Mouse (Mus musculus): Measurements from ENCODE around the gene St5. TPM values are rescaled to one million over a fixed set of nuclear protein-coding genes. Genes with fewer than 3 reads are reported as not detected.

St5 gene
- polyA plus RNA-seq, 1 experiment from 2014 or later, result 46.3 TPM

GRCm38 (mm10) chr7:109574166-109574565 lies 129.2 kb downstream of the St5 start:
- Histone ChIP-seq H3K9me3 (no peaks in the 10 kb centered on the region), H3K4me3 (no peak overlapping the region), H3K36me3 (no peaks in the 10 kb centered on the region; the same call in 1 of the 2 replicates), H3K27me3 (no peaks in the 10 kb centered on the region), H3K27ac (no peak overlapping the region), H3K4me2 (no peak overlapping the region), H3K9ac (no peak overlapping the region), H3K4me1 (peaks cover 19% of the 10 kb centered on the region)
- no peak for ATAC-seq (ENCODE audit: insufficient number of reproducible peaks, low FRiP score, low TSS enrichment, low read depth)
- 82% methylated on average over 7 of the region's 7 CpGs for WGBS

GRCm38 (mm10) chr7:109568391-109568892 lies 135.0 kb downstream of the St5 start:
- Histone ChIP-seq H3K4me3 (no peak overlapping the region), H3K9me3 (no peaks in the 10 kb centered on the region), H3K36me3 (0 out of 2 replicates have a peak, but pooled peaks cover 7% of the 10 kb centered on the region), H3K4me2 (no peak overlapping the region), H3K4me1 (0 out of 2 replicates have a peak, but pooled peaks cover 4% of the 10 kb centered on the region), H3K9ac (no peak overlapping the region), H3K27me3 (no peaks in the 10 kb centered on the region), H3K27ac (no peak overlapping the region)
- 82% methylated on average over 4 of the region's 4 CpGs for WGBS
- ATAC-seq (ENCODE audit: insufficient number of reproducible peaks, low FRiP score, low TSS enrichment, low read depth), result no peak

- Histone ChIP-seq H3K9ac (no peak overlapping the region), H3K4me2 (no peak overlapping the region), H3K36me3 (0 out of 2 replicates have a peak, but pooled peaks cover 7% of the 10 kb centered on the region), H3K27me3 (no peaks in the 10 kb centered on the region), H3K27ac (no peak overlapping the region), H3K4me1 (peaks cover 11% of the 10 kb centered on the region), H3K4me3 (no peak overlapping the region), H3K9me3 (no peaks in the 10 kb centered on the region)
- ATAC-seq (ENCODE audit: insufficient number of reproducible peaks, low FRiP score, low TSS enrichment, low read depth), result no peak
- 71% methylated on average over 11 of the region's 11 CpGs for WGBS
Measured at GRCm38 (mm10) chr7:109566841-109567768, 136.3 kb downstream of the St5 start.

- no peaks in the 10 kb centered on the region for H3K27me3 ChIP-seq
- H3K36me3 ChIP-seq, result 0 out of 2 replicates have a peak, but pooled peaks cover 7% of the 10 kb centered on the region
- no peak overlapping the region for H3K9ac ChIP-seq
- no peaks in the 10 kb centered on the region for H3K9me3 ChIP-seq
- H3K4me3 ChIP-seq, result no peak overlapping the region
- ATAC-seq (ENCODE audit: insufficient number of reproducible peaks, low FRiP score, low TSS enrichment, low read depth), result no peak
- H3K4me2 ChIP-seq, result no peak overlapping the region
- H3K4me1 ChIP-seq, result peaks cover 11% of the 10 kb centered on the region
- no peak overlapping the region for H3K27ac ChIP-seq
Measured at GRCm38 (mm10) chr7:109566327-109566726, 137.1 kb downstream of the St5 start.

GRCm38 (mm10) chr7:109563775-109564362 lies 139.5 kb downstream of the St5 start:
- H3K27ac ChIP-seq, result no peak overlapping the region
- no peak for ATAC-seq (ENCODE audit: insufficient number of reproducible peaks, low FRiP score, low TSS enrichment, low read depth)

GRCm38 (mm10) chr7:109562676-109563075 lies 140.7 kb downstream of the St5 start:
- no peak for ATAC-seq (ENCODE audit: insufficient number of reproducible peaks, low FRiP score, low TSS enrichment, low read depth)
- 68% methylated on average over 5 of the region's 5 CpGs for WGBS
- Histone ChIP-seq H3K9ac (no peak overlapping the region), H3K36me3 (0 out of 2 replicates have a peak, but pooled peaks cover 7% of the 10 kb centered on the region), H3K27ac (0 out of 2 replicates have a peak overlapping the region, but pooled peaks have one; percentile 39), H3K4me2 (no peak overlapping the region), H3K4me3 (no peak overlapping the region), H3K27me3 (no peaks in the 10 kb centered on the region), H3K9me3 (no peaks in the 10 kb centered on the region), H3K4me1 (peaks cover 13% of the 10 kb centered on the region)

More at GRCm38 (mm10) chr7:109563775-109564362, 139.5 kb downstream of the St5 start:
- H3K27me3 ChIP-seq, result no peaks in the 10 kb centered on the region
- H3K9ac ChIP-seq, result no peak overlapping the region
- H3K4me3 ChIP-seq, result no peak overlapping the region
- 55% methylated on average over 4 of the region's 4 CpGs for WGBS
- peaks cover 13% of the 10 kb centered on the region for H3K4me1 ChIP-seq
- no peaks in the 10 kb centered on the region for H3K9me3 ChIP-seq
- no peak overlapping the region for H3K4me2 ChIP-seq
- H3K36me3 ChIP-seq, result 0 out of 2 replicates have a peak, but pooled peaks cover 7% of the 10 kb centered on the region

GRCm38 (mm10) chr7:109562154-109562599 lies 141.2 kb downstream of the St5 start:
- no peaks in the 10 kb centered on the region for H3K27me3 ChIP-seq
- WGBS, result 49% methylated on average over 4 of the region's 4 CpGs
- H3K9me3 ChIP-seq, result no peaks in the 10 kb centered on the region
- H3K27ac ChIP-seq, result peak overlapping the region; percentile 39; the same call in 1 of the 2 replicates
- peaks cover 13% of the 10 kb centered on the region for H3K4me1 ChIP-seq
- H3K9ac ChIP-seq, result no peak overlapping the region
- no peak for ATAC-seq (ENCODE audit: insufficient number of reproducible peaks, low FRiP score, low TSS enrichment, low read depth)
- 0 out of 2 replicates have a peak, but pooled peaks cover 7% of the 10 kb centered on the region for H3K36me3 ChIP-seq
- H3K4me3 ChIP-seq, result no peak overlapping the region
- no peak overlapping the region for H3K4me2 ChIP-seq

GRCm38 (mm10) chr7:109561466-109562153 lies 141.8 kb downstream of the St5 start:
- WGBS, result 65% methylated on average over 8 of the region's 8 CpGs
- Histone ChIP-seq H3K4me2 (no peak overlapping the region), H3K4me1 (peaks cover 13% of the 10 kb centered on the region), H3K27ac (no peak overlapping the region), H3K9ac (no peak overlapping the region), H3K9me3 (no peaks in the 10 kb centered on the region), H3K36me3 (peaks cover 10% of the 10 kb centered on the region; the same call in 1 of the 2 replicates), H3K4me3 (no peak overlapping the region), H3K27me3 (no peaks in the 10 kb centered on the region)
- ATAC-seq (ENCODE audit: insufficient number of reproducible peaks, low FRiP score, low TSS enrichment, low read depth), result no peak

GRCm38 (mm10) chr7:109559536-109559935 lies 143.9 kb downstream of the St5 start:
- 57% methylated on average over 6 of the region's 6 CpGs for WGBS
- no peak for ATAC-seq (ENCODE audit: insufficient number of reproducible peaks, low FRiP score, low TSS enrichment, low read depth)
- peaks cover 13% of the 10 kb centered on the region for H3K4me1 ChIP-seq

GRCm38 (mm10) chr7:109546726-109547125 lies 156.7 kb downstream of the St5 start:
- Histone ChIP-seq H3K9me3 (no peaks in the 10 kb centered on the region), H3K4me1 (peaks cover 9% of the 10 kb centered on the region; the same call in 1 of the 2 replicates), H3K36me3 (peaks cover 48% of the 10 kb centered on the region), H3K27ac (no peak overlapping the region), H3K27me3 (no peaks in the 10 kb centered on the region), H3K4me2 (no peak overlapping the region), H3K9ac (no peak overlapping the region), H3K4me3 (no peak overlapping the region)
- ATAC-seq (ENCODE audit: insufficient number of reproducible peaks, low FRiP score, low TSS enrichment, low read depth), result no peak
- 87% methylated on average over 5 of the region's 5 CpGs for WGBS

More at GRCm38 (mm10) chr7:109559536-109559935, 143.9 kb downstream of the St5 start:
- no peak overlapping the region for H3K27ac ChIP-seq
- H3K9ac ChIP-seq, result no peak overlapping the region
- no peak overlapping the region for H3K4me2 ChIP-seq
- no peaks in the 10 kb centered on the region for H3K9me3 ChIP-seq
- H3K27me3 ChIP-seq, result no peaks in the 10 kb centered on the region
- no peak overlapping the region for H3K4me3 ChIP-seq
- H3K36me3 ChIP-seq, result peaks cover 16% of the 10 kb centered on the region; the same call in 1 of the 2 replicates

- H3K4me2 ChIP-seq, result no peak overlapping the region
- H3K27me3 ChIP-seq, result no peaks in the 10 kb centered on the region
- H3K36me3 ChIP-seq, result peaks cover 52% of the 10 kb centered on the region
- no peaks in the 10 kb centered on the region for H3K9me3 ChIP-seq
- H3K27ac ChIP-seq, result no peak overlapping the region
- no peak overlapping the region for H3K4me3 ChIP-seq
- peaks cover 9% of the 10 kb centered on the region; the same call in 1 of the 2 replicates for H3K4me1 ChIP-seq
- WGBS, result 76% methylated on average over 2 of the region's 2 CpGs
- no peak for ATAC-seq (ENCODE audit: insufficient number of reproducible peaks, low FRiP score, low TSS enrichment, low read depth)
- no peak overlapping the region for H3K9ac ChIP-seq
Measured at GRCm38 (mm10) chr7:109546186-109546585, 157.2 kb downstream of the St5 start.

All from limb, embryonic 15.5 days (tissue).